Mouse (Mus musculus) ES-Bruce4 (cell line): Measurements from ENCODE around the gene Pard3. TPM values are rescaled to one million over a fixed set of nuclear protein-coding genes. Genes with fewer than 3 reads are reported as not detected.
A peak's percentile ranks its signal among the peaks of the same experiment; 100 is the strongest.

Experiments
- H3K27ac ChIP-seq: 2 replicates; pipeline ENCODE4 v1.5.1; 2012; ENCODE audit warnings: low read length, inconsistent platforms; ENCODE audit not compliant: insufficient read depth
- H3K27me3 ChIP-seq: 2 replicates; pipeline ENCODE4 v1.6.1; 2012; ENCODE audit warnings: mild to moderate bottlenecking, low read length, inconsistent platforms; ENCODE audit not compliant: control insufficient read depth, poor library complexity, insufficient read depth, severe bottlenecking
- H3K36me3 ChIP-seq: 2 replicates; pipeline ENCODE4 v1.6.1; 2012; ENCODE audit warnings: inconsistent platforms, mild to moderate bottlenecking, low read length, moderate library complexity; ENCODE audit not compliant: control insufficient read depth, poor library complexity, insufficient read depth, severe bottlenecking
- H3K4me1 ChIP-seq: one replicate; pipeline ENCODE4 v1.8.1; 2011; ENCODE audit warnings: low read length; ENCODE audit not compliant: control insufficient read depth, insufficient read depth
- H3K4me3 ChIP-seq: 2 replicates; pipeline ENCODE4 v1.5.1; 2011; ENCODE audit warnings: low read depth, mild to moderate bottlenecking, low read length
- H3K9ac ChIP-seq: 2 replicates; pipeline ENCODE4 v1.6.1; 2012; ENCODE audit warnings: low read depth, mild to moderate bottlenecking, inconsistent platforms; ENCODE audit not compliant: poor library complexity, severe bottlenecking
- H3K9me3 ChIP-seq: replicated peaks from 2 replicates; pipeline ENCODE4 v1.6.1; 2012; ENCODE audit warnings: mild to moderate bottlenecking, low read length, inconsistent platforms; ENCODE audit not compliant: control insufficient read depth, poor library complexity, insufficient read depth, severe bottlenecking
- CTCF ChIP-seq: IDR thresholded peaks from one replicate; pipeline ENCODE4 v1.8.1; 2011; ENCODE audit warnings: low read depth, low read length
- EP300 ChIP-seq: IDR thresholded peaks from 2 replicates; pipeline ENCODE4 v1.6.1; 2011; ENCODE audit warnings: low read depth, low read length; ENCODE audit not compliant: insufficient read depth
- POLR2A ChIP-seq: IDR thresholded peaks from one replicate; pipeline ENCODE4 v1.8.1; 2011; ENCODE audit warnings: low read length; ENCODE audit not compliant: insufficient read depth
- polyA plus RNA-seq: library from polyadenylated mRNA; stranded (reverse); fragments of >200 nt; gene quantifications from 2 replicates; pipeline ENCODE4 v1.2.4, GENCODE M21; 2011; ENCODE audit warnings: low read depth; ENCODE audit not compliant: missing spikeins, insufficient read depth, insufficient read length

Pard3 gene
- polyA plus RNA-seq, 1 experiment = 38.0 TPM

DNA sequence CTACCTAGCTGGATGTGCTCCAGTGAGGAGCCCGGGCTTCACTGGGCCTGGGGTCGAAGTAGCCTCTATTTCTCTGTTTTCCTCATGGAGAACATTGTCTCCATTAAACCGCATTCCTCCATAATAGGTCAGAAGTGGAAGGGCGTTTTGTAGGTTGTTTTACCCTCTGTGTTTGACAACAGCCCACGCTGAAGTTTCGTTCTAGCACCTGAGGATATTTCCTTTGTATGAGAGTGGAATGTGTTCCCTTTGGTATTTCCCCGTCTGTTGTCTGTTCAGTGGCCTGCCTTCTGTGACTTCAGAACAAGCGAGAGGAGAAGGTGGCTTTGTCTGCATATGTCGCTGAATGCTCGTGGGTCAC, 1.4 kb downstream of the Pard3 start:
- Histone ChIP-seq H3K9me3 (no peaks in the 10 kb centered on the region), H3K36me3 (no peaks in the 10 kb centered on the region), H3K4me1 (peaks cover 4% of the 10 kb centered on the region), H3K9ac (peak overlapping the region; percentile 98), H3K27me3 (no peaks in the 10 kb centered on the region), H3K27ac (no peak overlapping the region), H3K4me3 (peak overlapping the region; percentile 97)
- TF ChIP-seq CTCF = no peak
- no peak for TF ChIP-seq EP300
- no peak for TF ChIP-seq POLR2A

DNA sequence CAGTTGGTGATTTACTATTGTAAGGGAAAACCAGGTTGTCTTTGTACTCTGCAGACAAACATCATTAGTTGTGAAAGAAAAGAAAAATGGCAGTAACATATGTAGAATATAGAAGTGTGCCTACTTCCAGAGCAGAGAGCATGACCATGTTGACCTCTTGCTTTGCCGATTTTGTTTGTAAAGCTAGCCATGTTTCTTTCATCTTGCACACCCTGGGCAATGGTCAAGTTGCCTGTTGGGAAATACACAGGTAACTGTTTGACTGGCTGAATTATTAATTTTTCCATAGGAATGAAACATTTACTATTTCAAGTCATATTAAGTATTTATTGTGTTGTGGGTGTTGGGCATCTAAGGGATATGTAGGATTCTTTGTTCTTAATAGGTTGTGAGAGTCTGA, 2.1 kb downstream of the Pard3 start:
- no peak overlapping the region for H3K27ac ChIP-seq

DNA sequence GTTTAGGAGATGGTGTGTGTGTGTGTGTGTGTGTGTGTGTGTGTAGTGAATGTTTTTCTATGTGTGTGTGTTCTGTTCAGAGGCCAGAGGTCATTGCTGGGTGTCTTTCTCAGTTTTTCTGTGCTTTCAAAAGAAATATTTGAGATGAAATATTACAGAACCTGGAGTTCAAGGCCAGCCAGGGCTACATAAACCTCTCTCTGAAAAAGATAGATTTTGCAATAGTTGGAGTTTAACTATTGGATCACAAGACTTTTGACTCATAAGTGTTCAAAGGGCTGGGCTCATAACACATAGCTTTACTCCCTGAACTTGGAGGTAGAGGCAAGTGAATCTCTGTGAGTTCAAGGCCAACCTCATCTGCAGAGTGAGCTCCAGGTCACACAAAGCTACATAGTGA, 2.8 kb downstream of the Pard3 start:
- TF ChIP-seq POLR2A (no peak), CTCF (no peak), EP300 (no peak)
- Histone ChIP-seq H3K9me3 (no peaks in the 10 kb centered on the region), H3K9ac (no peak overlapping the region), H3K4me3 (no peak overlapping the region), H3K27ac (no peak overlapping the region), H3K36me3 (no peaks in the 10 kb centered on the region), H3K4me1 (peaks cover 4% of the 10 kb centered on the region), H3K27me3 (no peaks in the 10 kb centered on the region)

More for the DNA sequence above, 2.1 kb downstream of the Pard3 start:
- no peak overlapping the region for H3K9ac ChIP-seq
- TF ChIP-seq EP300 = no peak
- TF ChIP-seq CTCF = no peak
- no peak for TF ChIP-seq POLR2A
- no peak overlapping the region for H3K4me3 ChIP-seq
- H3K9me3 ChIP-seq = no peaks in the 10 kb centered on the region
- H3K27me3 ChIP-seq = no peaks in the 10 kb centered on the region
- peaks cover 4% of the 10 kb centered on the region for H3K4me1 ChIP-seq
- no peaks in the 10 kb centered on the region for H3K36me3 ChIP-seq

DNA sequence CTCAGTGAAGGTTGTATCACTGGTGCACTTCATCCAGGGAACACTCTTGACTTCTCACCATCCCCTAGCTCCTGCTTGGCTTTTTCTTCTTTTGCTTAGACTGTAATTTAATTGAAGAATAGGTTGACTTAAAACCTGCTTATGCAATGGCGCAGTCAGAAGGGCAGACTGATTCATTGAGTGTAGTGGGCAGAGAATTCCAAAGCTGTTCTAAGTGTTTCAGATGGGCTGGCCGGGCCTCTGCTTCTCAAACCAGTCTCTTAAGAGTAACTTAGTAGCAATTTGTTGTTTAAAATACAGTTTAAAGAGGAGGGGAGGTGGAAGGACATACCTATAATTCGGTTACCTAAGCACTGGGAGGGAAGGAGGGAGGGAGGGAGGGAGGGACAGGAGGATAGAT, 5.0 kb downstream of the Pard3 start:
- H3K4me1 ChIP-seq = no peaks in the 10 kb centered on the region
- H3K36me3 ChIP-seq = no peaks in the 10 kb centered on the region
- H3K9ac ChIP-seq = no peak overlapping the region
- H3K27ac ChIP-seq = no peak overlapping the region
- TF ChIP-seq CTCF (no peak), EP300 (no peak), POLR2A (no peak)
- H3K4me3 ChIP-seq = no peak overlapping the region
- H3K27me3 ChIP-seq = no peaks in the 10 kb centered on the region
- no peaks in the 10 kb centered on the region for H3K9me3 ChIP-seq

DNA sequence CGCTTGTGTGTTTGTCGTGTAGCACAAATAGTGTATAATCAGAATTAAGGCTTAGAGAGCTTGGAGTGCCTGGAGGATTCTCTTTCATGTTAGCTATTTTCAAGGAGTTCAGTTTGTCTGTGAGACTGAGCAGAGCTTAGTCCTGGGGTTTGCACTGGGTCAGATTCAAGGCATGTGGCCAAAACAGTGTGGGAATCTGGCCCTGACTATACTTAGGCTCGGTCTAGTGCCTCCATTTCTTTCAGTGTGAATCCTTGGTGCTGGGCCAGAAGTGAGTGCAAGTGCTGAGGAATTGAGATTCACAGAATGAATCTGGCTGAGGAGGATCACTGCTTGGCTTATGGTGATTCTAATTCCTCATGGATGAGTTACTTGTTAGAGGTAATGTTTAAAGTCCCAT, 6.5 kb downstream of the Pard3 start:
- H3K27me3 ChIP-seq = no peaks in the 10 kb centered on the region
- H3K9ac ChIP-seq = no peak overlapping the region
- no peaks in the 10 kb centered on the region for H3K36me3 ChIP-seq
- H3K9me3 ChIP-seq = no peaks in the 10 kb centered on the region
- H3K4me3 ChIP-seq = no peak overlapping the region
- no peak overlapping the region for H3K27ac ChIP-seq
- no peaks in the 10 kb centered on the region for H3K4me1 ChIP-seq
- TF ChIP-seq EP300 = no peak
- no peak for TF ChIP-seq CTCF
- no peak for TF ChIP-seq POLR2A

DNA sequence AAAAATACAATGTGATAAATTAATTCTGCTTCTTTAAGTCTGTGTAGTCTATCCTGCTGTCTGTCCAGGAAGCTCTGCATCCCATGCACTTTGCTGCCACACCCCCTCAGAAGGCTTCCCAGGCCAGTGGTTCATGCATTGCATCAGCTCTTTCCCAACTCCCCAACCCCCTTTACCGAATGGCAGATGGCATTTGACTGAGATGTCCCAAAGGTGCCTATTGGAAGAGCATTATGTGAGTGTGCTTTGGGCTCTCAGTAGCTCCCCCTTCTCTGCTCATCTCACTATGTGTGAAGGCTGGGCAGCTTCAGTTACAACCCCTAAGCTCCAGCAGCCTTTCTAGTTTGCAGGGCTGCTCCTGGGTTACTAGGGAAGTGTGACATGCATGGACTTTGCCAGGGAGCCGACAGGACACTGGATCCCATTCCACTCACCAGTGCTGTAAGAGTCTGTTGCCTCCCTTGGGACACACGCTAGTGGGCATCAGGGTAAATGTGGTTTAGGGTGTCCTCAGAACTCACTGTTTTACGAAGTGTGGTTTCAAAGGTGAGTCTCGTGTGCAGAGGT, 9.4 kb downstream of the Pard3 start:
- Histone ChIP-seq H3K4me3 (no peak overlapping the region), H3K9ac (no peak overlapping the region), H3K27ac (no peak overlapping the region), H3K4me1 (no peaks in the 10 kb centered on the region), H3K36me3 (no peaks in the 10 kb centered on the region), H3K9me3 (no peaks in the 10 kb centered on the region), H3K27me3 (no peaks in the 10 kb centered on the region)
- TF ChIP-seq POLR2A (no peak), CTCF (no peak), EP300 (no peak)

DNA sequence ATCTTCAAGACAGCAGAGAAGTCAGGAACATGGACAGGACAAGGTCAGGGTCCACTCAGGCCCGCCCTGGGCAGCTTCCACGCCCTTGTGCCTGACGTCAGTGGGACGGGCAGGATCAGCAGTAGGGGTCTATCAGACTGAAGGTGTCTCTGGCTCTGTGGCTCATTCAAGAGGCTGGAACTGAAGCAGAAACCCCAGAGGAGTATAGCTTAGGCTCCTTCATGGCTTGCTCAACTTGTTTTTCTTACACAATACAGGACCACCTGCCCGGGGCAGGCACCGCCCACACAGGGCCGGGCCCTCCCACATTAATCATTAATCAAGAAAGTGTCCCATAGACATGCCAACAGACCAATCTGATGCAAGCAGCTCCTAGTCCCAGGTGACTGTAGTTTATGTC, 12.8 kb downstream of the Pard3 start:
- TF ChIP-seq EP300 = no peak
- no peak for TF ChIP-seq CTCF
- TF ChIP-seq POLR2A = no peak
- H3K27me3 ChIP-seq = no peaks in the 10 kb centered on the region
- no peak overlapping the region for H3K27ac ChIP-seq
- H3K4me3 ChIP-seq = no peak overlapping the region
- no peak overlapping the region for H3K9ac ChIP-seq
- H3K9me3 ChIP-seq = no peaks in the 10 kb centered on the region
- H3K36me3 ChIP-seq = no peaks in the 10 kb centered on the region
- no peaks in the 10 kb centered on the region for H3K4me1 ChIP-seq
